In genomic region chr14:54652787-54653186, GRCm38 (mm10) we compare ENCODE assay signal across 8 mouse cellular contexts. TPM values are rescaled to one million over a fixed set of nuclear protein-coding genes. Genes with fewer than 3 reads are reported as not detected.
DNase-seq lines count a peak whose midpoint lies in the region; ATAC-seq lines count a peak whose summit lies in the region.

No protein-coding gene starts in this region.

- H3K36me3 ChIP-seq in forebrain, embryonic 14.5 days (ENCODE audit: control insufficient read depth, insufficient read depth, low read length): peaks cover 64% of the 10 kb centered on the region
- H3K36me3 ChIP-seq in liver, embryonic 13.5 days: peaks cover 71% of the 10 kb centered on the region

- no peaks in the 10 kb centered on the region for H3K9me3 ChIP-seq in forebrain, embryonic 14.5 days (replicated peaks; ENCODE audit: control insufficient read depth, low read length)
- H3K9me3 ChIP-seq in liver, embryonic 13.5 days (replicated peaks): no peaks in the 10 kb centered on the region

- peak; percentile 40 for DNase-seq in embryo, embryonic 10.5 days (ENCODE audit: low spot score)
- DNase-seq in embryo, embryonic 10 days (ENCODE audit: low spot score): no peak
- DNase-seq in 416B (ENCODE audit: low read depth): peak; percentile 36
- peak; percentile 25 for DNase-seq in forebrain, embryonic 14.5 days (ENCODE audit: low spot score)
- no peak for DNase-seq in liver, embryonic 13.5 days
- no peak for DNase-seq in left cerebral cortex, postnatal 10 days (ENCODE audit: extremely low spot score in 1 of 2, low spot score in 2 of 2)
- no peak for DNase-seq in cerebellum, postnatal 36 days
- no peak for DNase-seq in thymus, postnatal 0 days (ENCODE audit: low spot score)

- intact Hi-C loops in left cerebral cortex, postnatal 10 days (cut with DNase I): no loop called here

- H3K27me3 ChIP-seq in forebrain, embryonic 14.5 days (replicated peaks; ENCODE audit: control insufficient read depth, insufficient read depth, low read length): no peaks in the 10 kb centered on the region
- no peaks in the 10 kb centered on the region for H3K27me3 ChIP-seq in liver, embryonic 13.5 days

- peak overlapping the region; percentile 91 for H3K9ac ChIP-seq in forebrain, embryonic 14.5 days (ENCODE audit: low read length)
- H3K9ac ChIP-seq in liver, embryonic 13.5 days: peak overlapping the region; percentile 77

- peak overlapping the region; percentile 88 for H3K4me2 ChIP-seq in forebrain, embryonic 14.5 days (ENCODE audit: low read length)
- peak overlapping the region; percentile 80 for H3K4me2 ChIP-seq in liver, embryonic 13.5 days

- ATAC-seq in forebrain, embryonic 14.5 days: peak; percentile 37
- ATAC-seq in liver, embryonic 13.5 days (ENCODE audit: low read depth): no peak

- H3K4me3 ChIP-seq in forebrain, embryonic 14.5 days (ENCODE audit: low read depth, low read length): peak overlapping the region; percentile 74
- H3K4me3 ChIP-seq in liver, embryonic 13.5 days (replicated peaks): peak overlapping the region; percentile 67

- H3K27ac ChIP-seq in forebrain, embryonic 14.5 days (ENCODE audit: low read depth, low read length): peak overlapping the region; percentile 84
- H3K27ac ChIP-seq in liver, embryonic 13.5 days: peak overlapping the region; percentile 86

- 2% methylated on average over 7 of the region's 7 CpGs for WGBS in forebrain, embryonic 14.5 days
- WGBS in liver, embryonic 13.5 days (ENCODE audit: insufficient replicate concordance): under 1% methylated on average over 7 of the region's 7 CpGs

- peaks cover 23% of the 10 kb centered on the region for H3K4me1 ChIP-seq in forebrain, embryonic 14.5 days (ENCODE audit: control insufficient read depth, insufficient read depth, low read length)
- peaks cover 57% of the 10 kb centered on the region for H3K4me1 ChIP-seq in liver, embryonic 13.5 days (replicated peaks)

RNA-seq across cellular contexts. Expression of gene Cdh24, which starts 11.6 kb away (rescaled TPM):
- polyA plus RNA-seq in forebrain, embryonic 14.5 days (2014; fragmentation: Nextera tagmentation; extraction: Ambion mirVana): 4.8 and 5.7 TPM in 2 replicates
- 0.25 and 0.38 TPM in 2 replicates for polyA plus RNA-seq in liver, embryonic 13.5 days (2015; fragmentation: Nextera tagmentation; extraction: Ambion mirVana)
- 10 to 100 TPM; 11.8 to 15.4 TPM for total RNA-seq in left cerebral cortex, postnatal 10 days (2021)
- 5.2 and 5.4 TPM in 2 replicates for polyA plus RNA-seq in thymus, postnatal 0 days (2015; fragmentation: Nextera tagmentation; extraction: Ambion mirVana)

RNA-seq across cellular contexts. Expression of gene Gm17606, which starts 12.0 kb away (rescaled TPM):
- polyA plus RNA-seq in forebrain, embryonic 14.5 days (2014; fragmentation: Nextera tagmentation; extraction: Ambion mirVana): not detected in 2 replicates
- polyA plus RNA-seq in liver, embryonic 13.5 days (2015; fragmentation: Nextera tagmentation; extraction: Ambion mirVana): not detected in 2 replicates
- not detected for total RNA-seq in left cerebral cortex, postnatal 10 days (2021)
- polyA plus RNA-seq in thymus, postnatal 0 days (2015; fragmentation: Nextera tagmentation; extraction: Ambion mirVana): not detected in 2 replicates

RNA-seq across cellular contexts. Expression of gene Psmb11, which starts 31.6 kb away (rescaled TPM):
- not detected in 2 replicates for polyA plus RNA-seq in forebrain, embryonic 14.5 days (2014; fragmentation: Nextera tagmentation; extraction: Ambion mirVana)
- not detected in 2 replicates for polyA plus RNA-seq in liver, embryonic 13.5 days (2015; fragmentation: Nextera tagmentation; extraction: Ambion mirVana)
- total RNA-seq in left cerebral cortex, postnatal 10 days (2021): not detected
- polyA plus RNA-seq in thymus, postnatal 0 days (2015; fragmentation: Nextera tagmentation; extraction: Ambion mirVana): 82.4 and 117 TPM in 2 replicates

RNA-seq across cellular contexts. Expression of gene 1700123O20Rik, which starts 33.2 kb away (rescaled TPM):
- 89.3 and 91.5 TPM in 2 replicates for polyA plus RNA-seq in forebrain, embryonic 14.5 days (2014; fragmentation: Nextera tagmentation; extraction: Ambion mirVana)
- polyA plus RNA-seq in liver, embryonic 13.5 days (2015; fragmentation: Nextera tagmentation; extraction: Ambion mirVana): 46.3 and 51.6 TPM in 2 replicates
- total RNA-seq in left cerebral cortex, postnatal 10 days (2021): 10 to 100 TPM; 23.6 to 25.1 TPM
- 101 TPM in 2 replicates for polyA plus RNA-seq in thymus, postnatal 0 days (2015; fragmentation: Nextera tagmentation; extraction: Ambion mirVana)

RNA-seq across cellular contexts. Expression of gene Acin1, which starts 33.9 kb away (rescaled TPM):
- polyA plus RNA-seq in forebrain, embryonic 14.5 days (2014; fragmentation: Nextera tagmentation; extraction: Ambion mirVana): 121 and 140 TPM in 2 replicates
- polyA plus RNA-seq in liver, embryonic 13.5 days (2015; fragmentation: Nextera tagmentation; extraction: Ambion mirVana): 62.5 and 68.7 TPM in 2 replicates
- 100 to 1,000 TPM; 195 to 199 TPM for total RNA-seq in left cerebral cortex, postnatal 10 days (2021)
- 137 and 173 TPM in 2 replicates for polyA plus RNA-seq in thymus, postnatal 0 days (2015; fragmentation: Nextera tagmentation; extraction: Ambion mirVana)

Comparison
In these comparisons a context has a peak if more than half of its experiments do, and no peak if none do; other contexts are left out.
1. DNase-seq: peak in embryo, embryonic 10.5 days (single experiment), 416B (single experiment) and forebrain, embryonic 14.5 days (single experiment); none in embryo, embryonic 10 days (single experiment), liver, embryonic 13.5 days (single experiment), left cerebral cortex, postnatal 10 days (0 of 2), cerebellum, postnatal 36 days (0 of 2) and thymus, postnatal 0 days (single experiment).
2. RNA of gene Psmb11, which starts 31.6 kb away (polyA plus RNA-seq): 82.4 to 117 TPM in thymus, postnatal 0 days; not detected in forebrain, embryonic 14.5 days and not detected in liver, embryonic 13.5 days; every median in the first group is over 10 times any median in the second.